Mouse (Mus musculus): Measurements from ENCODE around the gene Samt4. TPM values are rescaled to one million over a fixed set of nuclear protein-coding genes. Genes with fewer than 3 reads are reported as not detected.

Samt4 gene
- polyA plus RNA-seq (2012; fragmentation: generic; extraction: Trizol), result not detected

GRCm38 (mm10) chrX:154481702-154482101 lies at the start of gene Samt4:
TSS of gene Samt4 (plus strand) at chrX:154482002.

Other genes with a start within 250 kb of the Samt4 start
- not detected for gene 4930524N10Rik, start 138.6 kb upstream of the Samt4 start, polyA plus RNA-seq (2012; fragmentation: generic; extraction: Trizol)
- not detected for gene Samt2, start 97.4 kb downstream of the Samt4 start, polyA plus RNA-seq (2012; fragmentation: generic; extraction: Trizol)

All from C3H10T1/2 (cell line).